Mouse (Mus musculus) midbrain, embryonic 12.5 days (tissue): ENCODE data around the gene Kcnc1. TPM values are rescaled to one million over a fixed set of nuclear protein-coding genes. Genes with fewer than 3 reads are reported as not detected.

ENCODE experiments used
- ATAC-seq: fragments of 200-750 bp; cut with Nextera tagmentation; 2 replicates; pipeline ENCODE4 v1.8.0; 2017; ENCODE audit warnings: low read depth, moderate TSS enrichment, moderate library complexity; ENCODE audit not compliant: low FRiP score
- H3K27ac ChIP-seq: fragments of 300-500 bp; sonication (generic); replicated peaks from 2 replicates; pipeline ENCODE4 v1.5.1; 2016; ENCODE audit warnings: mild to moderate bottlenecking
- H3K27me3 ChIP-seq: fragments of 300-500 bp; sonication (generic); 2 replicates; pipeline ENCODE4 v1.6.1; 2016; ENCODE audit warnings: mild to moderate bottlenecking
- H3K36me3 ChIP-seq: fragments of 300-500 bp; sonication (generic); 2 replicates; pipeline ENCODE4 v1.6.1; 2016
- H3K4me1 ChIP-seq: fragments of 300-500 bp; sonication (generic); 2 replicates; pipeline ENCODE4 v1.6.1; 2016
- H3K4me2 ChIP-seq: fragments of 300-500 bp; sonication (generic); replicated peaks from 2 replicates; pipeline ENCODE4 v1.6.1; 2016; ENCODE audit warnings: mild to moderate bottlenecking, moderate library complexity
- H3K4me3 ChIP-seq: fragments of 300-500 bp; sonication (generic); 2 replicates; pipeline ENCODE4 v1.5.1; 2016; ENCODE audit warnings: mild to moderate bottlenecking
- H3K9ac ChIP-seq: fragments of 300-500 bp; sonication (generic); replicated peaks from 2 replicates; pipeline ENCODE4 v1.6.1; 2016; ENCODE audit warnings: mild to moderate bottlenecking, moderate library complexity
- H3K9me3 ChIP-seq: fragments of 300-500 bp; sonication (generic); 2 replicates; pipeline ENCODE4 v1.6.1; 2016; ENCODE audit warnings: mild to moderate bottlenecking
- WGBS: fragments of 180-500 bp; shearing (Covaris S2); methylation state at CpG from one replicate; pipeline ENCODE4 v1.1.7; 2016; 5-methylcytosine and 5-hydroxymethylcytosine counted together
- polyA plus RNA-seq: library from polyadenylated mRNA; unstranded; fragments of >200 nt; fragmentation: Nextera tagmentation; extraction: Ambion mirVana; gene quantifications from 2 replicates; pipeline ENCODE4 v1.2.1, GENCODE M21; 2016

The Kcnc1 gene
- polyA plus RNA-seq, 1 experiment from 2014 or later, result 7.1 TPM

- peaks cover 82% of the 10 kb centered on the region for H3K27me3 ChIP-seq
- 2% methylated on average over 33 of the region's 33 CpGs for WGBS
- no peak overlapping the region for H3K27ac ChIP-seq
- peaks cover 21% of the 10 kb centered on the region for H3K4me1 ChIP-seq
- H3K36me3 ChIP-seq, result no peaks in the 10 kb centered on the region
- H3K4me3 ChIP-seq, result peak overlapping the region; percentile 23
- H3K9me3 ChIP-seq, result no peaks in the 10 kb centered on the region
- H3K9ac ChIP-seq, result 0 out of 2 replicates have a peak overlapping the region, but pooled peaks have one; percentile 13
- peak overlapping the region; percentile 43 for H3K4me2 ChIP-seq
- ATAC-seq, result no peak
Measured at GRCm38 (mm10) chr7:46377008-46377346, 19.3 kb upstream of the Kcnc1 start.

- peaks cover 74% of the 10 kb centered on the region for H3K27me3 ChIP-seq
- no peaks in the 10 kb centered on the region for H3K9me3 ChIP-seq
- H3K4me2 ChIP-seq, result peak overlapping the region; percentile 39
- peaks cover 21% of the 10 kb centered on the region for H3K4me1 ChIP-seq
- 0 out of 2 replicates have a peak, but pooled peaks have one; percentile 28 for ATAC-seq
- H3K36me3 ChIP-seq, result no peaks in the 10 kb centered on the region
- H3K27ac ChIP-seq, result no peak overlapping the region
- peak overlapping the region; percentile 19 for H3K4me3 ChIP-seq
- 5% methylated on average over 22 of the region's 22 CpGs for WGBS
- H3K9ac ChIP-seq, result no peak overlapping the region
Measured at GRCm38 (mm10) chr7:46378123-46378522, 18.2 kb upstream of the Kcnc1 start.

- H3K4me2 ChIP-seq, result no peak overlapping the region
- no peaks in the 10 kb centered on the region for H3K9me3 ChIP-seq
- peaks cover 21% of the 10 kb centered on the region for H3K4me1 ChIP-seq
- ATAC-seq, result no peak
- H3K9ac ChIP-seq, result no peak overlapping the region
- no peak overlapping the region for H3K27ac ChIP-seq
- H3K27me3 ChIP-seq, result peaks cover 66% of the 10 kb centered on the region
- H3K36me3 ChIP-seq, result no peaks in the 10 kb centered on the region
- H3K4me3 ChIP-seq, result no peak overlapping the region
- WGBS, result 12% methylated on average over 16 of the region's 16 CpGs
Measured at GRCm38 (mm10) chr7:46378983-46379382, 17.3 kb upstream of the Kcnc1 start.

- H3K36me3 ChIP-seq, result no peaks in the 10 kb centered on the region
- H3K27ac ChIP-seq, result no peak overlapping the region
- H3K9me3 ChIP-seq, result no peaks in the 10 kb centered on the region
- 70% methylated on average over 9 of the region's 9 CpGs for WGBS
- H3K4me3 ChIP-seq, result no peak overlapping the region
- no peak overlapping the region for H3K4me2 ChIP-seq
- H3K9ac ChIP-seq, result no peak overlapping the region
- H3K27me3 ChIP-seq, result peaks cover 50% of the 10 kb centered on the region
- peaks cover 21% of the 10 kb centered on the region for H3K4me1 ChIP-seq
- ATAC-seq, result no peak
Measured at GRCm38 (mm10) chr7:46380625-46381024, 15.7 kb upstream of the Kcnc1 start.

GRCm38 (mm10) chr7:46387430-46387829 lies 8.9 kb upstream of the Kcnc1 start:
- Histone ChIP-seq H3K27ac (no peak overlapping the region), H3K4me1 (no peaks in the 10 kb centered on the region), H3K4me3 (no peak overlapping the region), H3K27me3 (peaks cover 22% of the 10 kb centered on the region; the same call in 1 of the 2 replicates), H3K9me3 (no peaks in the 10 kb centered on the region), H3K4me2 (no peak overlapping the region), H3K36me3 (no peaks in the 10 kb centered on the region), H3K9ac (no peak overlapping the region)
- no peak for ATAC-seq
- 87% methylated on average over 3 of the region's 3 CpGs for WGBS

GRCm38 (mm10) chr7:46389456-46390085 lies 6.7 kb upstream of the Kcnc1 start:
- Histone ChIP-seq H3K4me3 (no peak overlapping the region), H3K27me3 (peaks cover 35% of the 10 kb centered on the region), H3K36me3 (no peaks in the 10 kb centered on the region), H3K4me2 (no peak overlapping the region), H3K27ac (no peak overlapping the region), H3K9ac (no peak overlapping the region), H3K4me1 (no peaks in the 10 kb centered on the region), H3K9me3 (no peaks in the 10 kb centered on the region)
- 89% methylated on average over 10 of the region's 10 CpGs for WGBS
- no peak for ATAC-seq

- Histone ChIP-seq H3K4me1 (no peaks in the 10 kb centered on the region), H3K9me3 (no peaks in the 10 kb centered on the region), H3K36me3 (no peaks in the 10 kb centered on the region), H3K27me3 (peaks cover 42% of the 10 kb centered on the region), H3K4me3 (no peak overlapping the region), H3K9ac (no peak overlapping the region), H3K27ac (no peak overlapping the region), H3K4me2 (no peak overlapping the region)
- no peak for ATAC-seq
- WGBS, result 75% methylated on average over 4 of the region's 4 CpGs
Measured at GRCm38 (mm10) chr7:46390226-46390625, 6.1 kb upstream of the Kcnc1 start.

- Histone ChIP-seq H3K36me3 (no peaks in the 10 kb centered on the region), H3K4me3 (no peak overlapping the region), H3K9ac (no peak overlapping the region), H3K27me3 (peaks cover 57% of the 10 kb centered on the region), H3K27ac (no peak overlapping the region), H3K9me3 (no peaks in the 10 kb centered on the region), H3K4me1 (peaks cover 5% of the 10 kb centered on the region; the same call in 1 of the 2 replicates), H3K4me2 (no peak overlapping the region)
- ATAC-seq, result no peak
- WGBS, result 76% methylated on average over 5 of the region's 5 CpGs
Measured at GRCm38 (mm10) chr7:46391701-46392100, 4.6 kb upstream of the Kcnc1 start.

GRCm38 (mm10) chr7:46393116-46393515 lies 3.2 kb upstream of the Kcnc1 start:
- no peaks in the 10 kb centered on the region for H3K9me3 ChIP-seq
- WGBS, result 2% methylated on average over 2 of the region's 2 CpGs
- no peak overlapping the region for H3K4me2 ChIP-seq
- peaks cover 67% of the 10 kb centered on the region for H3K27me3 ChIP-seq
- H3K27ac ChIP-seq, result no peak overlapping the region
- peak; percentile 31; the same call in 1 of the 2 replicates for ATAC-seq
- no peaks in the 10 kb centered on the region for H3K36me3 ChIP-seq
- H3K4me3 ChIP-seq, result no peak overlapping the region
- H3K4me1 ChIP-seq, result peaks cover 13% of the 10 kb centered on the region
- H3K9ac ChIP-seq, result no peak overlapping the region

- no peak overlapping the region for H3K9ac ChIP-seq
- H3K36me3 ChIP-seq, result no peaks in the 10 kb centered on the region
- 52% methylated on average over 12 of the region's 12 CpGs for WGBS
- peaks cover 21% of the 10 kb centered on the region for H3K4me1 ChIP-seq
- H3K27me3 ChIP-seq, result peaks cover 75% of the 10 kb centered on the region
- no peak overlapping the region for H3K4me3 ChIP-seq
- no peaks in the 10 kb centered on the region for H3K9me3 ChIP-seq
- no peak for ATAC-seq
- no peak overlapping the region for H3K4me2 ChIP-seq
- no peak overlapping the region for H3K27ac ChIP-seq
Measured at GRCm38 (mm10) chr7:46393718-46394511, 2.4 kb upstream of the Kcnc1 start.

GRCm38 (mm10) chr7:46394933-46395332 lies 1.4 kb upstream of the Kcnc1 start:
- no peak overlapping the region for H3K9ac ChIP-seq
- H3K4me1 ChIP-seq, result peaks cover 22% of the 10 kb centered on the region
- no peak overlapping the region for H3K4me2 ChIP-seq
- 67% methylated on average over 4 of the region's 4 CpGs for WGBS
- no peak for ATAC-seq
- H3K27me3 ChIP-seq, result peaks cover 85% of the 10 kb centered on the region
- no peak overlapping the region for H3K4me3 ChIP-seq
- H3K9me3 ChIP-seq, result no peaks in the 10 kb centered on the region
- H3K27ac ChIP-seq, result no peak overlapping the region
- no peaks in the 10 kb centered on the region for H3K36me3 ChIP-seq

GRCm38 (mm10) chr7:46395571-46395970 lies 726 bp upstream of the Kcnc1 start:
- Histone ChIP-seq H3K4me1 (peaks cover 26% of the 10 kb centered on the region), H3K9me3 (no peaks in the 10 kb centered on the region), H3K9ac (no peak overlapping the region), H3K27ac (no peak overlapping the region), H3K36me3 (no peaks in the 10 kb centered on the region), H3K4me3 (0 out of 2 replicates have a peak overlapping the region, but pooled peaks have one; percentile 76), H3K4me2 (peak overlapping the region; percentile 90), H3K27me3 (peaks cover 89% of the 10 kb centered on the region)
- 48% methylated on average over 6 of the region's 6 CpGs for WGBS
- no peak for ATAC-seq
